Mouse (Mus musculus) bone marrow, adult 2 months (tissue): ENCODE data around the gene Pxdn. TPM values are rescaled to one million over a fixed set of nuclear protein-coding genes. Genes with fewer than 3 reads are reported as not detected.

ENCODE experiments used
- H3K27ac ChIP-seq: fragments of 200-500 bp; 2 replicates; pipeline ENCODE4 v1.5.1; 2012; ENCODE audit warnings: low read depth, mild to moderate bottlenecking, control low read depth, inconsistent platforms, low read length; ENCODE audit not compliant: control insufficient read depth, poor library complexity, insufficient read depth
- H3K4me1 ChIP-seq: fragments of 200-500 bp; 2 replicates; pipeline ENCODE4 v1.6.1; 2011; ENCODE audit warnings: low read length; ENCODE audit not compliant: control insufficient read depth, insufficient read depth
- H3K4me3 ChIP-seq: fragments of 200-500 bp; replicated peaks from 2 replicates; pipeline ENCODE3; 2011; ENCODE audit warnings: mild to moderate bottlenecking, low read depth, low read length, control low read depth; ENCODE audit not compliant: control insufficient read depth
- CTCF ChIP-seq: fragments of 200-500 bp; IDR thresholded peaks from 2 replicates; pipeline ENCODE4 v1.5.1; 2011; ENCODE audit warnings: low read length, control low read depth; ENCODE audit not compliant: control insufficient read depth, insufficient read depth
- POLR2A ChIP-seq: fragments of 200-500 bp; IDR thresholded peaks from 2 replicates; pipeline ENCODE4 v1.6.1; 2011; ENCODE audit warnings: low read depth, mild to moderate bottlenecking, control low read depth, low read length, borderline replicate concordance; ENCODE audit not compliant: control insufficient read depth
- WGBS: fragments of 180-500 bp; shearing (Covaris S2); methylation state at CpG from one replicate; pipeline ENCODE4 v1.1.7; 2018; 5-methylcytosine and 5-hydroxymethylcytosine counted together
- polyA plus RNA-seq: library from polyadenylated mRNA; stranded (reverse); fragments of >200 nt; gene quantifications from 2 replicates; pipeline ENCODE4 v1.2.4, GENCODE M21; 2011; ENCODE audit warnings: low replicate concordance; ENCODE audit not compliant: missing spikeins, insufficient read depth, insufficient read length

The Pxdn gene
- polyA plus RNA-seq, 1 experiment, result 1.1 TPM

GRCm38 (mm10) chr12:30062118-30062505 is 124.7 kb downstream of the Pxdn start:
- Histone ChIP-seq H3K4me3 (no peak overlapping the region), H3K4me1 (no peaks in the 10 kb centered on the region), H3K27ac (no peak overlapping the region)
- 44% methylated on average over 6 of the region's 6 CpGs for WGBS
- TF ChIP-seq CTCF, result no peak
- no peak for TF ChIP-seq POLR2A

Other genes with a start within 250 kb of the Pxdn start
- not detected in 2 replicates for gene Tpo, start 195.0 kb downstream of the Pxdn start, polyA plus RNA-seq